Mouse (Mus musculus) MEL (cell line): ENCODE measurements around the gene Sorcs2. TPM values are rescaled to one million over a fixed set of nuclear protein-coding genes. Genes with fewer than 3 reads are reported as not detected.

Experiments used
- DNase-seq: peaks from one replicate; pipeline ENCODE4 v3.0.0; 2011; ENCODE audit warnings: low read depth, low spot score
- H3K27ac ChIP-seq: 2 replicates; pipeline ENCODE4 v1.5.1; 2012; ENCODE audit warnings: low read depth, mild to moderate bottlenecking, control low read depth, low read length, moderate library complexity; ENCODE audit not compliant: control insufficient read depth
- H3K27me3 ChIP-seq, 2 experiments: fragments of 150-350 bp in 1 of 2; sonication (generic) in 1 of 2; 2 replicates each; pipeline ENCODE4 v1.6.1; 2012; ENCODE audit warnings: low read length in 2 of 2, mild to moderate bottlenecking in 2 of 2, improper control_type of control experiment in 1 of 2, moderate library complexity in 1 of 2; ENCODE audit not compliant: insufficient read depth in 2 of 2, control insufficient read depth in 1 of 2
- H3K36me3 ChIP-seq, 2 experiments: 2 replicates each; pipeline ENCODE4 v1.6.1; 2012 to 2014; ENCODE audit warnings: low read length in 2 of 2, improper control_type of control experiment in 1 of 2, inconsistent platforms in 1 of 2, mild to moderate bottlenecking in 1 of 2; ENCODE audit not compliant: insufficient read depth in 2 of 2, control insufficient read depth in 1 of 2
- H3K4me1 ChIP-seq, 2 experiments: fragments of 150-350 bp in 1 of 2; sonication (generic) in 1 of 2; 2 replicates each; pipeline ENCODE4 v1.6.1; 2012; ENCODE audit warnings: low read length in 2 of 2, improper control_type of control experiment in 1 of 2, mild to moderate bottlenecking in 1 of 2; ENCODE audit not compliant: insufficient read depth in 2 of 2, control insufficient read depth in 1 of 2
- H3K4me3 ChIP-seq, 2 experiments: fragments of 150-350 bp in 1 of 2; sonication (generic) in 1 of 2; 2 replicates each; pipeline ENCODE4 v1.5.1; 2012; ENCODE audit warnings: low read depth in 2 of 2, low read length in 2 of 2, mild to moderate bottlenecking in 2 of 2, moderate library complexity in 2 of 2, control low read depth in 1 of 2, improper control_type of control experiment in 1 of 2; ENCODE audit not compliant: control insufficient read depth in 1 of 2, insufficient read depth in 1 of 2
- H3K79me2 ChIP-seq: 2 replicates; pipeline ENCODE4 v1.6.1; 2012; ENCODE audit warnings: mild to moderate bottlenecking, low read length, moderate library complexity; ENCODE audit not compliant: control insufficient read depth, poor library complexity, insufficient read depth
- H3K9ac ChIP-seq: 2 replicates; pipeline ENCODE4 v1.6.1; 2012; ENCODE audit warnings: low read depth, mild to moderate bottlenecking, control low read depth, low read length, moderate library complexity; ENCODE audit not compliant: control insufficient read depth, poor library complexity, severe bottlenecking
- H3K9me3 ChIP-seq: fragments of 150-350 bp; sonication (generic); replicated peaks from 2 replicates; pipeline ENCODE4 v1.6.1; 2012; ENCODE audit warnings: mild to moderate bottlenecking, low read length, improper control_type of control experiment, moderate library complexity; ENCODE audit not compliant: insufficient read depth
- BHLHE40 ChIP-seq: IDR thresholded peaks from 2 replicates; pipeline ENCODE4 v1.6.1; 2012; ENCODE audit warnings: low read depth, mild to moderate bottlenecking, inconsistent platforms, low read length, improper control_type of control experiment, borderline replicate concordance
- CHD1 ChIP-seq: IDR thresholded peaks from 2 replicates; pipeline ENCODE4 v1.6.1; 2012; ENCODE audit warnings: low read depth, mild to moderate bottlenecking, inconsistent platforms, low read length, improper control_type of control experiment
- CTCF ChIP-seq, 3 experiments: IDR thresholded peaks in 2 of 3; conservative IDR thresholded peaks in 1 of 3; 2 replicates each; pipeline ENCODE4 v1.5.1; 2011 to 2012; ENCODE audit warnings: low read length in 3 of 3, low read depth in 2 of 3, mild to moderate bottlenecking in 2 of 3, improper control_type of control experiment in 1 of 3, inconsistent platforms in 1 of 3, mixed read lengths in 1 of 3, moderate library complexity in 1 of 3; ENCODE audit not compliant: control insufficient read depth in 1 of 3, insufficient read depth in 1 of 3, poor library complexity in 1 of 3, severe bottlenecking in 1 of 3
- E2F4 ChIP-seq: IDR thresholded peaks from 2 replicates; pipeline ENCODE4 v1.6.1; 2011; ENCODE audit warnings: low read depth, low read length, improper control_type of control experiment, borderline replicate concordance
- ELF1 ChIP-seq: IDR thresholded peaks from 2 replicates; pipeline ENCODE4 v1.6.1; 2014; ENCODE audit warnings: low read depth, mild to moderate bottlenecking, inconsistent platforms, low read length, improper control_type of control experiment, moderate library complexity
- GABPA ChIP-seq: IDR thresholded peaks from 2 replicates; pipeline ENCODE4 v1.6.1; 2012; ENCODE audit warnings: low read depth, mild to moderate bottlenecking, inconsistent platforms, low read length, improper control_type of control experiment, moderate library complexity
- GATA1 ChIP-seq: IDR thresholded peaks from 2 replicates; pipeline ENCODE4 v1.6.1; 2011; ENCODE audit warnings: low read depth, low read length, improper control_type of control experiment
- HCFC1 ChIP-seq: IDR thresholded peaks from 2 replicates; pipeline ENCODE4 v1.6.1; 2012; ENCODE audit warnings: low read depth, mild to moderate bottlenecking, inconsistent platforms, low read length, improper control_type of control experiment, moderate library complexity
- JUND ChIP-seq: IDR thresholded peaks from 2 replicates; pipeline ENCODE4 v1.6.1; 2011; ENCODE audit warnings: low read depth, mild to moderate bottlenecking, improper control_type of control experiment, low read length
- KAT2A ChIP-seq: conservative IDR thresholded peaks from 2 replicates; pipeline ENCODE4 v1.6.1; 2012; ENCODE audit warnings: low read depth, low read length, improper control_type of control experiment, inconsistent platforms
- MAX ChIP-seq: IDR thresholded peaks from 2 replicates; pipeline ENCODE4 v1.6.1; 2011; ENCODE audit warnings: low read length, improper control_type of control experiment
- MAZ ChIP-seq: IDR thresholded peaks from 2 replicates; pipeline ENCODE4 v1.6.1; 2012; ENCODE audit warnings: low read depth, mild to moderate bottlenecking, inconsistent platforms, low read length, improper control_type of control experiment
- MEF2A ChIP-seq: IDR thresholded peaks from 2 replicates; pipeline ENCODE4 v1.6.1; 2014; ENCODE audit warnings: low read depth, mild to moderate bottlenecking, inconsistent platforms, low read length, improper control_type of control experiment; ENCODE audit not compliant: poor library complexity, insufficient replicate concordance, severe bottlenecking; ENCODE audit errors: extremely low read depth
- MXI1 ChIP-seq: IDR thresholded peaks from 2 replicates; pipeline ENCODE4 v1.6.1; 2011; ENCODE audit warnings: mild to moderate bottlenecking, low read depth, low read length, improper control_type of control experiment
- MYB ChIP-seq: IDR thresholded peaks from 2 replicates; pipeline ENCODE4 v1.6.1; 2011; ENCODE audit warnings: mild to moderate bottlenecking, low read depth, low read length, improper control_type of control experiment
- MYC ChIP-seq: IDR thresholded peaks from 2 replicates; pipeline ENCODE4 v1.6.1; 2011; ENCODE audit warnings: low read depth, mild to moderate bottlenecking, low read length, improper control_type of control experiment, moderate library complexity
- NELFE ChIP-seq: IDR thresholded peaks from 2 replicates; pipeline ENCODE4 v1.6.1; 2011; ENCODE audit warnings: low read depth, low read length, improper control_type of control experiment
- POLR2AphosphoS2 ChIP-seq: IDR thresholded peaks from 2 replicates; pipeline ENCODE4 v1.6.1; 2011; ENCODE audit warnings: low read length, improper control_type of control experiment
- POLR2AphosphoS5 ChIP-seq: IDR thresholded peaks from 2 replicates; pipeline ENCODE4 v1.6.1; 2012; ENCODE audit warnings: low read depth, borderline replicate concordance, mild to moderate bottlenecking, inconsistent platforms, low read length, moderate library complexity, mixed read lengths
- SIN3A ChIP-seq: IDR thresholded peaks from 2 replicates; pipeline ENCODE4 v1.6.1; 2012; ENCODE audit warnings: low read length, improper control_type of control experiment, inconsistent platforms
- TAL1 ChIP-seq: IDR thresholded peaks from 2 replicates; pipeline ENCODE4 v1.6.1; 2012; ENCODE audit warnings: mild to moderate bottlenecking, inconsistent platforms, low read length, moderate library complexity, mixed read lengths
- TBP ChIP-seq: IDR thresholded peaks from 2 replicates; pipeline ENCODE4 v1.8.0; 2011; ENCODE audit warnings: low read depth, low read length, improper control_type of control experiment
- USF1 ChIP-seq: IDR thresholded peaks from 2 replicates; pipeline ENCODE4 v1.6.1; 2014; ENCODE audit warnings: low read depth, mild to moderate bottlenecking, inconsistent platforms, low read length, improper control_type of control experiment, moderate library complexity
- ZNF384 ChIP-seq: IDR thresholded peaks from 2 replicates; pipeline ENCODE4 v1.6.1; 2012; ENCODE audit warnings: low read depth, mild to moderate bottlenecking, inconsistent platforms, low read length, improper control_type of control experiment
- polyA plus RNA-seq, 2 experiments: library from polyadenylated mRNA; stranded (reverse) in 1 of 2; unstranded in 1 of 2; fragments of >175 nt in 1 of 2; fragments of >200 nt in 1 of 2; gene quantifications; 2 replicates each; pipeline versions ENCODE4 v1.2.1 to v1.2.4; 2012; ENCODE audit warnings: low replicate concordance in 2 of 2, low read depth in 1 of 2; ENCODE audit not compliant: insufficient read length in 2 of 2, insufficient read depth in 1 of 2, missing spikeins in 1 of 2
- total RNA-seq: library from RNA; depleted of rRNA; stranded (reverse); fragments of 300-350 nt; gene quantifications from 2 replicates; pipeline ENCODE4 v1.2.3, GENCODE M21; 2012

The Sorcs2 gene
- total and polyA plus RNA-seq, 3 experiments = not detected

DNA sequence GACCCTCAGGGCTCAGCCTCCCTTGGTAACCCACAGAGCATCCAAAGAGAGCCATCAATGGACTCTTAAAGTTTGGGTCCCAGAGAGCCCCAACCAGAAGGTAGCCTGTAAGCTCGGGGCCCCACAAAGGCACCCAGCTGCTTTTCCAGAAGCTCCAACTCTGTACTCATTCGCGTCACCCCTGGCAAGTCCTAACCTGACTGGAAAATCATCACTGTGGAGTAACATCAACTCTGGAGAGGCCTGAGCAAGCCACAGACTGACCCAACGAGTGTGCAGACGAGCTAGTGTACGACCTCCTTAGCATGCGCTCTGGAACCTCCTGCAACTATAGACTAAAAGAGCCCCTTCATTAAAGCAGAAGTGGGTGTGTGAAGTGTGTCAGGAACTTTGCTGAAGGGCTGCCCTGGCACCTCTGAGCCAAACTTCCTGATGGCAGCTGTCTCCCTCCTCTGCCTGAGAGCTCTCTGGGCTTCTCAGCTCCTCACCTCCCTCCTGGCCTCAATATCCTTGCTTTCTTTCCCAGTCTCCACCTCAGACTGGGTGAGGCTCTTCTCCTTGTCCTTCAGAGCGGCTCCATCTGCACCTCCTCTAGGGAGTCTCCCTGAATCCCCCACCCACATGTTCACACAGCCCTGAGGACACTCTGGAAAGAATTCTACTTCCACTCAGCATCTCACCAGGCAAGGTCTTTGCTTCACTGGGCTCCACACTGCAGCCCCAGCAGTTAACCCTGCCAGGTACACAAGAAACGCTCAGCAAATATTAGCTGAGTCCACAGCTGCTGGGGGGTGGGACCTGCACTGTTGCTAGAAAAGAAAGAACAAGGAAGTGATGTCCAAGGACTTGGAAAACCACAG, 8.0 kb downstream of the Sorcs2 start:
- no peak overlapping the region for H3K9ac ChIP-seq
- no peak for DNase-seq
- no peaks in the 10 kb centered on the region for H3K27me3 ChIP-seq
- no peaks in the 10 kb centered on the region for H3K79me2 ChIP-seq
- H3K27ac ChIP-seq = no peak overlapping the region
- no peaks in the 10 kb centered on the region for H3K9me3 ChIP-seq
- TF ChIP-seq NELFE (no peak), CTCF (IDR thresholded peaks at IDR 0.05 in 2 of 3, conservative IDR thresholded peaks at IDR 0.05 in 1 of 3; ENCODE audit: control insufficient read depth in 1 of 3, insufficient read depth in 1 of 3, low read depth in 2 of 3, low read length in 3 of 3, poor library complexity in 1 of 3, severe bottlenecking in 1 of 3) (no peak), JUND (no peak), ELF1 (no peak), MAX (no peak), HCFC1 (no peak), MAZ (no peak), ZNF384 (no peak), MYC (no peak), MYB (no peak), POLR2AphosphoS2 (no peak)
- H3K4me3 ChIP-seq = no peak overlapping the region
- H3K4me1 ChIP-seq = no peaks in the 10 kb centered on the region
- H3K36me3 ChIP-seq = no peaks in the 10 kb centered on the region

DNA sequence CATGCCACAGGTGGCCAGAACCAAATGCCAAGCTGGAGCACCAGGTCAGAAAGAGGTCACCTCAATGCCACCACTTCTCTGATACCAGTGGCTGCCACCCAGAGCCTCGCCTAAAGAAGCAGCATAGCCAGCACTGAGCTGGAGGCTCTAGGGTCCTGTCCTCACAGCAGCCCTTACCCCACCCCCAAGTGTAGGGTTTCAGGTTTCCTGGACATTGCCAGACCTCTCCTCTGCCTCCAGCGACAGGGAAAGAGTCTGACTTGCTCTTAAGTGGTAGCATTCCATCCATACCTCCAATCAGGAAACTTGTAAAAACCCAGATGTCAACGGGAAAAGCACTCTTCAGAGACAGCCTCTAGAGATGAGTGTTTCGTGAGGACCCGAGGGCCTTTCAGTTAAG, 12.9 kb downstream of the Sorcs2 start:
- no peaks in the 10 kb centered on the region for H3K4me1 ChIP-seq
- H3K4me3 ChIP-seq = no peak overlapping the region
- TF ChIP-seq GABPA (no peak), USF1 (no peak), ZNF384 (no peak), MAX (no peak), SIN3A (no peak)
- DNase-seq = no peak
- H3K79me2 ChIP-seq = no peaks in the 10 kb centered on the region
- H3K36me3 ChIP-seq = no peaks in the 10 kb centered on the region
- H3K27ac ChIP-seq = no peak overlapping the region
- no peak overlapping the region for H3K9ac ChIP-seq
- H3K9me3 ChIP-seq = no peaks in the 10 kb centered on the region
- H3K27me3 ChIP-seq = no peaks in the 10 kb centered on the region

DNA sequence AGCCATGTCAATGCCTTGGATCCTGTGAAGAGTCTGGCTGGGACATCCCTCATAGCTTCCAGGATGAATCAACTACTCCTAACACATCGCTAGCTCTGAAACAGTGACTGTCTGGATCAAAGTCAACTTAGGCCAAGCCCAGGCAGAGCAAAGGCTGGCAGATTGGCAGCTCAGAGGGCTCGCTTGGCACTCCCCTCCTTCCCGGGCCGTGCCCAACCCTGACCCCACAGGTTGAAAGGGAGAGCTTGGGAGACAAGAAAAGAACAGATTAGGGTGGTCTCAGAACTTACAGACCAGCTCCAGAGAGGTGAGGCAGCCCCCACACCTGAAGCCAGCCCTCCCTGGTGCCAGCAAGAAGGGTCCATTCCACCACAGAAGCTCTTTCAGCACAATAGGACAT, 14.5 kb downstream of the Sorcs2 start:
- Histone ChIP-seq H3K4me3 (no peak overlapping the region), H3K4me1 (no peaks in the 10 kb centered on the region), H3K27ac (no peak overlapping the region), H3K9ac (no peak overlapping the region), H3K9me3 (no peaks in the 10 kb centered on the region), H3K79me2 (no peaks in the 10 kb centered on the region), H3K27me3 (no peaks in the 10 kb centered on the region), H3K36me3 (no peaks in the 10 kb centered on the region)
- no peak for TF ChIP-seq MYB
- no peak for TF ChIP-seq MXI1
- TF ChIP-seq BHLHE40 = no peak
- no peak for TF ChIP-seq POLR2AphosphoS2
- TF ChIP-seq MYC = no peak
- no peak for TF ChIP-seq CHD1
- TF ChIP-seq JUND = no peak
- no peak for TF ChIP-seq MEF2A
- TF ChIP-seq KAT2A = no peak
- TF ChIP-seq POLR2AphosphoS5 = no peak
- TF ChIP-seq TBP = no peak
- no peak for TF ChIP-seq TAL1
- TF ChIP-seq SIN3A = no peak
- no peak for TF ChIP-seq GATA1
- TF ChIP-seq E2F4 = no peak
- DNase-seq = no peak
